23 mouse cellular contexts compared by ENCODE assay signal in genomic region chr8:35323180-35323975, GRCm38 (mm10).
DNase-seq lines count a peak whose midpoint lies in the region; ATAC-seq and TF ChIP-seq lines count a peak whose summit lies in the region.
"Had no signal": no experiment of that assay in that cellular context is flagged by ENCODE, and none has a peak within 500 bp of the region (broad histone marks: within the 10 kb centered on the region; RNA-seq: fewer than 3 reads in every experiment).

No protein-coding gene starts in this region.

- TF ChIP-seq POLR2A in kidney, adult 2 months (IDR thresholded peaks at IDR 0.05; ENCODE audit: low read depth, low read length), result no peak

- DNase-seq in kidney, adult 2 months, result peak; percentile 1
- DNase-seq in kidney, postnatal 14 days, result no peak
- DNase-seq in lung, postnatal 4 days, result no peak
- DNase-seq in embryo, embryonic 10 days (ENCODE audit: low spot score), result peak; percentile 39
- peak; percentile 17 for DNase-seq in embryo, embryonic 11.5 days (ENCODE audit: low read depth, low spot score)
- DNase-seq in cerebellum, postnatal 4 days (ENCODE audit: low spot score in 2 of 2), result no peak
- DNase-seq in MN1 (ENCODE audit: low spot score), result no peak
- DNase-seq: adrenal gland, postnatal 14 days; cerebellum, adult 11-12 months; cerebellum, adult 9-11 months; cerebellum, postnatal 36 days; gastrocnemius, postnatal 10 days; heart, adult 18-20 months; heart, postnatal 10 days; heart, postnatal 4 days had no signal

- no peaks in the 10 kb centered on the region for H3K27me3 ChIP-seq in kidney, adult 2 months (replicated peaks; ENCODE audit: control insufficient read depth, insufficient read depth, low read length)
- no peaks in the 10 kb centered on the region for H3K27me3 ChIP-seq in lung, embryonic 16.5 days (ENCODE audit: control insufficient read depth, insufficient read depth, low read depth, low read length)
- H3K27me3 ChIP-seq: embryonic facial prominence, embryonic 12.5 days; forebrain, embryonic 15.5 days; hindbrain, embryonic 12.5 days; Patski had no signal

- no peaks in the 10 kb centered on the region for H3K9me3 ChIP-seq in lung, embryonic 16.5 days (ENCODE audit: control insufficient read depth, low read length)
- H3K9me3 ChIP-seq: embryonic facial prominence, embryonic 12.5 days; forebrain, embryonic 15.5 days; heart, embryonic 10.5 days; hindbrain, embryonic 12.5 days had no signal

- no peak overlapping the region for H3K9ac ChIP-seq in lung, embryonic 16.5 days (ENCODE audit: low read length)
- H3K9ac ChIP-seq: embryonic facial prominence, embryonic 12.5 days; forebrain, embryonic 15.5 days; hindbrain, embryonic 12.5 days had no signal

- H3K4me1 ChIP-seq in kidney, adult 2 months (ENCODE audit: control insufficient read depth, insufficient read depth, low read length), result no peaks in the 10 kb centered on the region
- peaks cover 4% of the 10 kb centered on the region; the same call in 1 of the 2 replicates for H3K4me1 ChIP-seq in lung, embryonic 16.5 days (replicated peaks; ENCODE audit: control insufficient read depth, insufficient read depth, low read length)
- H3K4me1 ChIP-seq: embryonic facial prominence, embryonic 12.5 days; forebrain, embryonic 15.5 days; heart, embryonic 10.5 days; hindbrain, embryonic 12.5 days had no signal

- no peaks in the 10 kb centered on the region for H3K36me3 ChIP-seq in kidney, adult 2 months (ENCODE audit: control insufficient read depth, insufficient read depth, low read length)
- H3K36me3 ChIP-seq in lung, embryonic 16.5 days (ENCODE audit: control insufficient read depth, insufficient read depth, low read length), result no peaks in the 10 kb centered on the region
- H3K36me3 ChIP-seq: embryonic facial prominence, embryonic 12.5 days; forebrain, embryonic 15.5 days; heart, embryonic 10.5 days; hindbrain, embryonic 12.5 days had no signal

- H3K4me2 ChIP-seq in lung, embryonic 16.5 days (ENCODE audit: low read depth, low read length), result no peak overlapping the region
- H3K4me2 ChIP-seq: embryonic facial prominence, embryonic 12.5 days; forebrain, embryonic 15.5 days; hindbrain, embryonic 12.5 days had no signal

- WGBS in kidney, adult 2 months, result 44% methylated on average over 15 of the region's 15 CpGs
- 29% methylated on average over 15 of the region's 15 CpGs for WGBS in lung, embryonic 16.5 days

- no peak overlapping the region for H3K27ac ChIP-seq in kidney, adult 2 months (ENCODE audit: insufficient read depth, low read depth, low read length)
- no peak overlapping the region for H3K27ac ChIP-seq in lung, embryonic 16.5 days (ENCODE audit: low read length)
- H3K27ac ChIP-seq: embryonic facial prominence, embryonic 12.5 days; forebrain, embryonic 15.5 days; heart, embryonic 10.5 days; hindbrain, embryonic 12.5 days; hindbrain, postnatal 0 days had no signal

- H3K4me3 ChIP-seq in kidney, adult 2 months (ENCODE audit: insufficient read depth, low read depth, low read length), result no peak overlapping the region
- H3K4me3 ChIP-seq in lung, embryonic 16.5 days (ENCODE audit: low read length), result no peak overlapping the region
- H3K4me3 ChIP-seq: embryonic facial prominence, embryonic 12.5 days; forebrain, embryonic 15.5 days; heart, embryonic 10.5 days; hindbrain, embryonic 12.5 days had no signal

- ATAC-seq in lung, embryonic 16.5 days (ENCODE audit: low read depth), result peak; percentile 76; the same call in 1 of the 2 replicates
- ATAC-seq: activated CD4-positive, CD25-positive, alpha-beta regulatory T cell, adult 4 months; forebrain, embryonic 15.5 days; hindbrain, postnatal 0 days; Patski had no signal

- no peak for TF ChIP-seq CTCF in kidney, adult 2 months (conservative IDR thresholded peaks at IDR 0.05; ENCODE audit: insufficient read depth, insufficient read length, low read depth, low read length)

Comparison
In these comparisons a context has a peak if more than half of its experiments do, and no peak if none do; other contexts are left out.
1. DNase-seq: peak in kidney, adult 2 months (single experiment), embryo, embryonic 10 days (single experiment) and embryo, embryonic 11.5 days (single experiment); none in kidney, postnatal 14 days (single experiment), lung, postnatal 4 days (0 of 2), cerebellum, postnatal 4 days (0 of 2) and MN1 (single experiment).